Mouse (Mus musculus): ENCODE results near the gene Syk. TPM values are rescaled to one million over a fixed set of nuclear protein-coding genes. Genes with fewer than 3 reads are reported as not detected.

Syk gene
- polyA plus RNA-seq, 1 experiment, result 22.4 TPM

DNA sequence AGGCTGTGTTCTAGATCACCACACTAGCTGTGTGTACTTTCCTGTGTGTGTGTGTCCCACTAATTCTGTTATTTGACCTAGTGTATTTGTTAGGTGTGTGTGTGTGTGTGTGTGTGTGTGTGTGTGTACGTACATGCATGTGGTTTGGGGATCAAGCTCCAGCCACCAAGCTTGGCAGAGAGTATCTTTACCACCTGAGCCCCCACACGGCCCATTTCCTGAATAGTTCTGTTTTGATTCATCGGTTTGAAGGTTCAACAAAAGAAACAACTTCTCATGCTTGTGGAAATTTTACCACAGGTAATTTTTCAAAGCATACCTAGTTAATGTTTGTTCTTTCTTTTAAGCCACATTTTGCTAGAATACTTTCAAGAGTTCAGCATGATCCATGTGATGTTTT is 52.5 kb downstream of the Syk start:
- TF ChIP-seq CTCF (IDR thresholded peaks at IDR 0.05; ENCODE audit: borderline replicate concordance, control insufficient read depth, extremely low read depth, insufficient read depth, low read length, poor library complexity) (no peak), POLR2A (IDR thresholded peaks at IDR 0.05; ENCODE audit: control insufficient read depth, extremely low read depth, insufficient read depth, low read length, poor library complexity) (no peak)
- H3K36me3 ChIP-seq (ENCODE audit: control insufficient read depth, insufficient read depth, low read length), result peaks cover 2% of the 10 kb centered on the region; the same call in 1 of the 2 replicates
- 6% methylated on average over 3 of the region's 3 CpGs for WGBS
- H3K27ac ChIP-seq (ENCODE audit: control insufficient read depth, insufficient read depth, low read length), result no peak overlapping the region
- no peak overlapping the region for H3K4me3 ChIP-seq (ENCODE audit: control insufficient read depth, insufficient read depth, low read length)
- no peaks in the 10 kb centered on the region for H3K27me3 ChIP-seq (ENCODE audit: control insufficient read depth, insufficient read depth, low read length)
- peaks cover 6% of the 10 kb centered on the region; the same call in 1 of the 2 replicates for H3K4me1 ChIP-seq (replicated peaks; ENCODE audit: control insufficient read depth, insufficient read depth, low read length)
- DNase-seq, result no peak

DNA sequence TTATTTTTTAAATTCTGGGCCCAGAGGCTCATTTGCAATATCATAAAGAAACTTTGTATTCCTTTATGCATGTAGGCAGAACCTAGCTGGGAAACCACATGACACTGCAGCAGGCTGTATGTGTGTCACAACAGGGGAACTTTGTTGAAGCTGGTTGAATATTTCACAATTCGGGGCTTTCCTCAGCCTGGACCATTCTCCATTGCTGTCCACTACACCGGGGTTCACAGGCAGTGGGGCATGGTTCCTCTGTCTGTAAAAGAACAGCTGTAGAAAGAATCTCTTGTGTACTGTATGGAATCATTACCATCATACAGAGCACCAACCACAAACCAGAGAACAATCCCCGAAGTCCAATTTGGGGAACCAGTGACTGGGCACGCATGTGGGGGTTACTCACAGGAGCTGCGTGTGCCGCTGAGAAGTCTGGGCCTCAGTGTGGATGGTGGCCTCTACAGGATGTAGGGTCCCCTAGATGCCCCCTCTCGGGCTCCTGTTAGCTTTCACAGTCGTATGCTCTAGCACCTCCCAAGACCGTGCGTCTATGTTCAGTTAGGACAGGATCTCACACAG is 53.3 kb downstream of the Syk start:
- peaks cover 5% of the 10 kb centered on the region; the same call in 1 of the 2 replicates for H3K36me3 ChIP-seq (ENCODE audit: control insufficient read depth, insufficient read depth, low read length)
- no peaks in the 10 kb centered on the region for H3K27me3 ChIP-seq (ENCODE audit: control insufficient read depth, insufficient read depth, low read length)
- no peak overlapping the region for H3K4me3 ChIP-seq (ENCODE audit: control insufficient read depth, insufficient read depth, low read length)
- 92% methylated on average over 10 of the region's 10 CpGs for WGBS
- no peak for DNase-seq
- TF ChIP-seq POLR2A (IDR thresholded peaks at IDR 0.05; ENCODE audit: control insufficient read depth, extremely low read depth, insufficient read depth, low read length, poor library complexity) (no peak), CTCF (IDR thresholded peaks at IDR 0.05; ENCODE audit: borderline replicate concordance, control insufficient read depth, extremely low read depth, insufficient read depth, low read length, poor library complexity) (no peak)
- no peak overlapping the region for H3K27ac ChIP-seq (ENCODE audit: control insufficient read depth, insufficient read depth, low read length)
- peaks cover 6% of the 10 kb centered on the region; the same call in 1 of the 2 replicates for H3K4me1 ChIP-seq (replicated peaks; ENCODE audit: control insufficient read depth, insufficient read depth, low read length)

GRCm38 (mm10) chr13:52646566-52646965 is 63.6 kb downstream of the Syk start:
- TF ChIP-seq POLR2A (IDR thresholded peaks at IDR 0.05; ENCODE audit: control insufficient read depth, extremely low read depth, insufficient read depth, low read length, poor library complexity), result no peak
- TF ChIP-seq CTCF (IDR thresholded peaks at IDR 0.05; ENCODE audit: borderline replicate concordance, control insufficient read depth, extremely low read depth, insufficient read depth, low read length, poor library complexity), result no peak
- Histone ChIP-seq H3K4me3 (ENCODE audit: control insufficient read depth, insufficient read depth, low read length) (no peak overlapping the region), H3K36me3 (ENCODE audit: control insufficient read depth, insufficient read depth, low read length) (peaks cover 22% of the 10 kb centered on the region), H3K27ac (ENCODE audit: control insufficient read depth, insufficient read depth, low read length) (no peak overlapping the region), H3K27me3 (ENCODE audit: control insufficient read depth, insufficient read depth, low read length) (no peaks in the 10 kb centered on the region), H3K4me1 (replicated peaks; ENCODE audit: control insufficient read depth, insufficient read depth, low read length) (peaks cover 4% of the 10 kb centered on the region)
- DNase-seq, result no peak
- WGBS, result 93% methylated on average over 3 of the region's 3 CpGs

DNA sequence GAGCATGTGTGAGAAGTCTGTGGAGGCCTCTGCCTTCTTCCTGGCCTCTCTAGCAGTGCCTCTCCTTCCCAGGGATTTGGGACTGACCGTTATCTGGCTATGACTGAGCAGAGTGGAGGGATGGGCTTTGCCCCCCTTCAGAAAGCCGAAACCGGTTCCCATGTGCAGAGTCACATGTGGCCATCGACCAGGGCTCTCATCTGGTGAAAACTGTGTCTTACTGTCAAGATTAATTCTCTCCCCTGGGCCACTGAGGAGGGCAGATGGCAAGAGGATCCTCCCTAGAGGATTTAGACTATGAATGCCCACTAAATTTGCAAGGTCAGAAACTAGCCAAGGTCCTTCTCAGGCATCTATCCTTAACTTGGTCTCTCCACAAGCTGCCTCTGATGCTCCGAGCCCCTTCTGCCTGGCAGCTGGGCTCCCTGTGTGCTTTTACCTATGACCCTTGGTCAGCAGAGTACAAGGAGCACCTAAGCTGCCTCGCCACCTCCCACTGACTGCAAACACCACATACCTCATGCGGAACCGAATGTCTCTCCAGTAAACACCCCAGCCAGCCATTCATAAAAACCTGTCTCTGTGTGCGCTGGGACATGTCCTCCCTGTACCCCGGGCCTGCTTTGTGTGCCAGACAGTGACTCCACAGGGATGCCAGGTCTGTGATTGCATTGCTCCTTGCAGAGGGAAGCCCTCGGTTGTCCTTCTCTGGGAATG is 65.2 kb downstream of the Syk start:
- Histone ChIP-seq H3K27ac (ENCODE audit: control insufficient read depth, insufficient read depth, low read length) (no peak overlapping the region), H3K4me1 (replicated peaks; ENCODE audit: control insufficient read depth, insufficient read depth, low read length) (peaks cover 4% of the 10 kb centered on the region), H3K4me3 (ENCODE audit: control insufficient read depth, insufficient read depth, low read length) (no peak overlapping the region), H3K27me3 (ENCODE audit: control insufficient read depth, insufficient read depth, low read length) (no peaks in the 10 kb centered on the region), H3K36me3 (ENCODE audit: control insufficient read depth, insufficient read depth, low read length) (peaks cover 14% of the 10 kb centered on the region)
- TF ChIP-seq POLR2A (IDR thresholded peaks at IDR 0.05; ENCODE audit: control insufficient read depth, extremely low read depth, insufficient read depth, low read length, poor library complexity), result no peak
- no peak for TF ChIP-seq CTCF (IDR thresholded peaks at IDR 0.05; ENCODE audit: borderline replicate concordance, control insufficient read depth, extremely low read depth, insufficient read depth, low read length, poor library complexity)
- DNase-seq, result no peak
- 94% methylated on average over 11 of the region's 11 CpGs for WGBS

DNA sequence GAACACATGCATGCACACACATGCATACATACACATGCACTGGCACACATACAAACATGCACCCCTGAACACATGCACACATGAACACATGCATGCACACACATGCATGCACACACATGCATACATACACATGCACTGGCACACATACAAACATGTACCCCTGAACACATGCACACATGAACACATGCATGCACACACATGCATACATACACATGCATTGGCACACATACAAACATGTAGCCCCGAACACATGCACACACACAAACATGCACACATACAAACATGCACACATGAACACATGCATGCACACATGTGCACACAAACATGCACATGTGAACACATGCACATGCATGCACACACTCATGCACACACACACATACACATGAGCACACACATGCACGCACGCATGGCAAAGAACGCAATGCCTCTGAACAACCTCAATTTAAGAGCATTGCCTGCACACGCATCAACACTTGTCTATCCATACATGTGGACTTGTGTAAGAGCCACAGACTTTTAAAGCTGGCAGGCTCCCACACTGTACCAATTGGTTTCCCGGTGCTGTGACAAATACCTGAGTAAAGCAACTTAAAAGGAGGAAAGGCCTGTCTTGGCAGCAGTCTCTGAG is 66.9 kb downstream of the Syk start:
- WGBS, result 93% methylated on average over 6 of the region's 6 CpGs
- H3K4me3 ChIP-seq (ENCODE audit: control insufficient read depth, insufficient read depth, low read length), result no peak overlapping the region
- no peak overlapping the region for H3K27ac ChIP-seq (ENCODE audit: control insufficient read depth, insufficient read depth, low read length)
- TF ChIP-seq POLR2A (IDR thresholded peaks at IDR 0.05; ENCODE audit: control insufficient read depth, extremely low read depth, insufficient read depth, low read length, poor library complexity) (no peak), CTCF (IDR thresholded peaks at IDR 0.05; ENCODE audit: borderline replicate concordance, control insufficient read depth, extremely low read depth, insufficient read depth, low read length, poor library complexity) (no peak)
- H3K27me3 ChIP-seq (ENCODE audit: control insufficient read depth, insufficient read depth, low read length), result no peaks in the 10 kb centered on the region
- H3K36me3 ChIP-seq (ENCODE audit: control insufficient read depth, insufficient read depth, low read length), result peaks cover 8% of the 10 kb centered on the region; the same call in 1 of the 2 replicates
- peaks cover 4% of the 10 kb centered on the region for H3K4me1 ChIP-seq (replicated peaks; ENCODE audit: control insufficient read depth, insufficient read depth, low read length)
- DNase-seq, result no peak

DNA sequence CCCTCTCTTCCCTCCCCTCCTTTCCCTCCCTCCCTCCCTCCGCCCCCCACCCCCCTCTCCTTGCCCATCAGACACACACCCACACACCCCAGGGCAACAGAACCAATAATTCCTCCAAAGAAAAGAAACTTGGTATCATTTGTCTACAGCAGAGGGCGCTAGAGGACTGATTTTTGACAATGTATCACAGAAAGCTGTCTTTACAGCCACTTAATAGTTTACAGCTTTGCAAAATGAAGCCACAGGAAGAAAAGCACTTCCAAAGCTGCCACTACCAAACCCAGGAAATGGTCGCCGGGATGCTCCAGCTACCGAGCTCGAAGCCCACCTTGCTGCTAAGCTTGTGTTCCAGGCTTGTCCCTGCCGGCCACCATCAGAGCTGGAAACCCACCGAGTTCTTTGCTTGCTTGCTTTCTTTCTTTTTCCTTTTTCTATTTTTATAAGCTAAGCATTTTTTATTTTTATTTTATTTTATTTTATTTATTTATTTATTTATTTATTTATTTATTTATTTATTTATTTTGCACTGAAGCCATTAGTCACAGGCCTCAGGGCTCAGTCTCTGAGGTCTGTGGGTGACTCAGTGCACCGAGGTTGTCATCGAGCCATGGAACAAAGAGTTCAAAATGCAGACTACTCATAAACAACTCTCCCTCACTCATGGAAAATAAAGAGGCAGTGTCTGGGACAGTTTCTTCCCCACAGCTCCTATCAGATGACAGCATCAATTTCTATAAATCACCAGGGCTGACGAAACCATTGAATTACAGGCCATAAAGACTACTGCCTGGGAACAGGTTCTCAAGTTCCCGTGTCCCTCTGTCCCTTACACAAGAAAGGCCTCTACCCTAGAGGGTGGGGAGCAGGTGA is 68.6 kb downstream of the Syk start:
- TF ChIP-seq CTCF (IDR thresholded peaks at IDR 0.05; ENCODE audit: borderline replicate concordance, control insufficient read depth, extremely low read depth, insufficient read depth, low read length, poor library complexity) (0 out of 2 replicates have a peak, but pooled peaks have one; percentile 28), POLR2A (IDR thresholded peaks at IDR 0.05; ENCODE audit: control insufficient read depth, extremely low read depth, insufficient read depth, low read length, poor library complexity) (no peak)
- H3K27ac ChIP-seq (ENCODE audit: control insufficient read depth, insufficient read depth, low read length), result no peak overlapping the region
- 48% methylated on average over 11 of the region's 12 CpGs for WGBS
- H3K4me1 ChIP-seq (replicated peaks; ENCODE audit: control insufficient read depth, insufficient read depth, low read length), result no peaks in the 10 kb centered on the region
- no peaks in the 10 kb centered on the region for H3K27me3 ChIP-seq (ENCODE audit: control insufficient read depth, insufficient read depth, low read length)
- H3K4me3 ChIP-seq (ENCODE audit: control insufficient read depth, insufficient read depth, low read length), result no peak overlapping the region
- peaks cover 3% of the 10 kb centered on the region; the same call in 1 of the 2 replicates for H3K36me3 ChIP-seq (ENCODE audit: control insufficient read depth, insufficient read depth, low read length)
- peak; percentile 59 for DNase-seq
